Mouse (Mus musculus): ENCODE measurements around the gene Mfsd4a. TPM values are rescaled to one million over a fixed set of nuclear protein-coding genes. Genes with fewer than 3 reads are reported as not detected.
A peak's percentile ranks its signal among the peaks of the same experiment; 100 is the strongest.

Gene Mfsd4a
- total and polyA plus RNA-seq, 2 experiments: 0.09 to 0.12 TPM

- TF ChIP-seq POLR2A (IDR thresholded peaks at IDR 0.05; ENCODE audit: extremely low read depth, insufficient read depth, low read length) (no peak), CTCF (IDR thresholded peaks at IDR 0.05; ENCODE audit: low read depth, low read length) (no peak)
- peak; percentile 96 for DNase-seq (ENCODE audit: extremely low read depth, low read depth, low spot score)
- 17% methylated on average over 9 of the region's 9 CpGs for WGBS
- Histone ChIP-seq H3K27ac (replicated peaks; ENCODE audit: insufficient read depth, low read depth, low read length) (peak overlapping the region; percentile 99), H3K27me3 (ENCODE audit: control insufficient read depth, insufficient read depth, low read length) (no peaks in the 10 kb centered on the region), H3K9ac (ENCODE audit: low read depth, low read length) (peak overlapping the region; percentile 49), H3K4me1 (ENCODE audit: control insufficient read depth, insufficient read depth, low read length) (peaks cover 33% of the 10 kb centered on the region), H3K36me3 (ENCODE audit: control insufficient read depth, insufficient read depth, low read length) (peaks cover 2% of the 10 kb centered on the region; the same call in 1 of the 2 replicates), H3K79me2 (ENCODE audit: control insufficient read depth, insufficient read depth, low read length) (no peaks in the 10 kb centered on the region), H3K4me3 (ENCODE audit: insufficient read depth, low read depth, low read length) (no peak overlapping the region)
Measured at GRCm38 (mm10) chr1:131990083-131990760, 77.6 kb downstream of the Mfsd4a start.

- 74% methylated on average over 4 of the region's 4 CpGs for WGBS
- H3K27ac ChIP-seq (replicated peaks; ENCODE audit: insufficient read depth, low read depth, low read length): peak overlapping the region; percentile 99
- DNase-seq (ENCODE audit: extremely low read depth, low read depth, low spot score): peak; percentile 50
- H3K4me1 ChIP-seq (ENCODE audit: control insufficient read depth, insufficient read depth, low read length): peaks cover 33% of the 10 kb centered on the region
- no peaks in the 10 kb centered on the region for H3K27me3 ChIP-seq (ENCODE audit: control insufficient read depth, insufficient read depth, low read length)
- H3K79me2 ChIP-seq (ENCODE audit: control insufficient read depth, insufficient read depth, low read length): no peaks in the 10 kb centered on the region
- peaks cover 2% of the 10 kb centered on the region; the same call in 1 of the 2 replicates for H3K36me3 ChIP-seq (ENCODE audit: control insufficient read depth, insufficient read depth, low read length)
- no peak for TF ChIP-seq POLR2A (IDR thresholded peaks at IDR 0.05; ENCODE audit: extremely low read depth, insufficient read depth, low read length)
- no peak for TF ChIP-seq CTCF (IDR thresholded peaks at IDR 0.05; ENCODE audit: low read depth, low read length)
- no peak overlapping the region for H3K4me3 ChIP-seq (ENCODE audit: insufficient read depth, low read depth, low read length)
- peak overlapping the region; percentile 49 for H3K9ac ChIP-seq (ENCODE audit: low read depth, low read length)
Measured at GRCm38 (mm10) chr1:131989476-131989875, 78.4 kb downstream of the Mfsd4a start.

GRCm38 (mm10) chr1:131987432-131987831 is 80.4 kb downstream of the Mfsd4a start:
- Histone ChIP-seq H3K27me3 (ENCODE audit: control insufficient read depth, insufficient read depth, low read length) (no peaks in the 10 kb centered on the region), H3K4me1 (ENCODE audit: control insufficient read depth, insufficient read depth, low read length) (peaks cover 28% of the 10 kb centered on the region), H3K9ac (ENCODE audit: low read depth, low read length) (no peak overlapping the region), H3K27ac (replicated peaks; ENCODE audit: insufficient read depth, low read depth, low read length) (no peak overlapping the region), H3K79me2 (ENCODE audit: control insufficient read depth, insufficient read depth, low read length) (no peaks in the 10 kb centered on the region), H3K36me3 (ENCODE audit: control insufficient read depth, insufficient read depth, low read length) (peaks cover 2% of the 10 kb centered on the region; the same call in 1 of the 2 replicates), H3K4me3 (ENCODE audit: insufficient read depth, low read depth, low read length) (no peak overlapping the region)
- 90% methylated on average over 15 of the region's 15 CpGs for WGBS
- DNase-seq (ENCODE audit: extremely low read depth, low read depth, low spot score): no peak
- TF ChIP-seq CTCF (IDR thresholded peaks at IDR 0.05; ENCODE audit: low read depth, low read length) (no peak), POLR2A (IDR thresholded peaks at IDR 0.05; ENCODE audit: extremely low read depth, insufficient read depth, low read length) (no peak)

GRCm38 (mm10) chr1:131983806-131984205 is 84.1 kb downstream of the Mfsd4a start:
- 88% methylated on average over 2 of the region's 2 CpGs for WGBS
- no peak for TF ChIP-seq CTCF (IDR thresholded peaks at IDR 0.05; ENCODE audit: low read depth, low read length)
- TF ChIP-seq POLR2A (IDR thresholded peaks at IDR 0.05; ENCODE audit: extremely low read depth, insufficient read depth, low read length): no peak
- DNase-seq (ENCODE audit: extremely low read depth, low read depth, low spot score): no peak
- peaks cover 2% of the 10 kb centered on the region; the same call in 1 of the 2 replicates for H3K36me3 ChIP-seq (ENCODE audit: control insufficient read depth, insufficient read depth, low read length)
- H3K9ac ChIP-seq (ENCODE audit: low read depth, low read length): no peak overlapping the region
- no peak overlapping the region for H3K4me3 ChIP-seq (ENCODE audit: insufficient read depth, low read depth, low read length)
- H3K27ac ChIP-seq (replicated peaks; ENCODE audit: insufficient read depth, low read depth, low read length): no peak overlapping the region
- no peaks in the 10 kb centered on the region for H3K27me3 ChIP-seq (ENCODE audit: control insufficient read depth, insufficient read depth, low read length)
- H3K4me1 ChIP-seq (ENCODE audit: control insufficient read depth, insufficient read depth, low read length): peaks cover 10% of the 10 kb centered on the region; the same call in 1 of the 2 replicates
- no peaks in the 10 kb centered on the region for H3K79me2 ChIP-seq (ENCODE audit: control insufficient read depth, insufficient read depth, low read length)

- H3K4me1 ChIP-seq (ENCODE audit: control insufficient read depth, insufficient read depth, low read length): peaks cover 13% of the 10 kb centered on the region; the same call in 1 of the 2 replicates
- peaks cover 2% of the 10 kb centered on the region; the same call in 1 of the 2 replicates for H3K36me3 ChIP-seq (ENCODE audit: control insufficient read depth, insufficient read depth, low read length)
Measured at GRCm38 (mm10) chr1:131982907-131983306, 85.0 kb downstream of the Mfsd4a start.

More at GRCm38 (mm10) chr1:131982907-131983306, 85.0 kb downstream of the Mfsd4a start:
- H3K27ac ChIP-seq (replicated peaks; ENCODE audit: insufficient read depth, low read depth, low read length): no peak overlapping the region
- no peak overlapping the region for H3K9ac ChIP-seq (ENCODE audit: low read depth, low read length)
- H3K4me3 ChIP-seq (ENCODE audit: insufficient read depth, low read depth, low read length): no peak overlapping the region
- 23% methylated on average over 5 of the region's 5 CpGs for WGBS
- peak; percentile 50 for DNase-seq (ENCODE audit: extremely low read depth, low read depth, low spot score)
- TF ChIP-seq POLR2A (IDR thresholded peaks at IDR 0.05; ENCODE audit: extremely low read depth, insufficient read depth, low read length) (no peak), CTCF (IDR thresholded peaks at IDR 0.05; ENCODE audit: low read depth, low read length) (peak; percentile 99)
- H3K79me2 ChIP-seq (ENCODE audit: control insufficient read depth, insufficient read depth, low read length): no peaks in the 10 kb centered on the region
- no peaks in the 10 kb centered on the region for H3K27me3 ChIP-seq (ENCODE audit: control insufficient read depth, insufficient read depth, low read length)
